Mouse (Mus musculus) right cerebral cortex, adult 18-20 months (tissue): ENCODE measurements around the gene Tpm1.
A peak's percentile ranks its signal among the peaks of the same experiment; 100 is the strongest.

ENCODE experiments used
- DNase-seq: peaks from one replicate; pipeline ENCODE4 v3.0.0; 2022; ENCODE audit warnings: mixed read lengths

Tpm1 gene

DNA sequence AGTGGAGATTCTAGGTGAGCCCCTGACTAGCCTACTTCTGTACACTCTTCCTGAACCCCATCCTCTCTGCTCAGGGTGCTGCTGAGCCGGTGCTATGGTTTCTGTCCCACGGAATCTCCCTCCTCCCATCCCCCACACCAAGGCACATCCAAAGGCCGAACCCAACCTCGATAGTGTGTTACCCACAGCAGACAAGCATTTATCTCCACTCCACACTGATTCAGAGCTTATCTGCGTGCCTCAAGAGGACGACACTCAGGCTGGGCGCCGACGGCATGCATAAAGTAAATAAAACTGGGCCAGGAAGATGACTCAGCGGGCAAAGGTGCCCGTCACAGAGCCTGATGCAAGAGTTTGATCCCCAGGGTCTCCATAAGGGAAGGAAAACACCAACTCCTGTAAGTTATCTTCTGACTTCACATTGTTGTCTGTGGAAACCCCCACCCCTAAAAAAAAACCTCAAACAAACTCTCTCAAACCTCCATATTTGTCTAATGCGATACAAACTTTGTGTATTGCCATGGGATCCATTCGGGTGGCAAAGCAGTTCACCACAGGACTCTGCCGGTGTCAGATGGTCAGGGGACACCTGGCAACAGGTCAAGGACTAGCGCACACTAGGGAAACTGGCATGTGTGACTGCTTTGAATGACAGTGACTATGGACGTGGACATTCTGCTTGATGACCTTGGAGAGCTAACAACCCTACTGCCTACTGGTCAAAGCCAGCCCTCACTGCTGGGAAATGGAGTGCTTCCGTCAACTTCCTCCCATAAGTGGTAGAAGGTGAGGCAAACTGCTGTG lies 24.1 kb downstream of the Tpm1 start:
- no peak for DNase-seq

DNA sequence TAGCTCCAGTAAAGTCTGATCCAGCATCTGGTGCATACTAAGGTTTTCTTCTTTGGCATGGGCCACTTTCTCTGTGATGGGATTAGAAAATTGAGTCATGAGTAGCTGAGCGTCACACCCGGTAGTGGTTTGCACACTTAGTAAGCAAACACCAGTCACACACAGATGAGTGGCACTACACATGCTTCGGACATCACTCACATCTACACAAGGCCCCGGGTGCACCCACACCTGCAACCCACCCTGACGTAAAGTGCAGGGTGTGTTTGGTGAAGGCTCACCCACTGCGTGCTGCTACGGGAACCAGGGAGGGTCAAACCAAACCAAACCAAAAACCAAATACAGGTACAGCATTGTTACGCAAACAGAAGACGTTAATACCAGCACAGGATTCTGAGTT lies 25.8 kb downstream of the Tpm1 start:
- no peak for DNase-seq

DNA sequence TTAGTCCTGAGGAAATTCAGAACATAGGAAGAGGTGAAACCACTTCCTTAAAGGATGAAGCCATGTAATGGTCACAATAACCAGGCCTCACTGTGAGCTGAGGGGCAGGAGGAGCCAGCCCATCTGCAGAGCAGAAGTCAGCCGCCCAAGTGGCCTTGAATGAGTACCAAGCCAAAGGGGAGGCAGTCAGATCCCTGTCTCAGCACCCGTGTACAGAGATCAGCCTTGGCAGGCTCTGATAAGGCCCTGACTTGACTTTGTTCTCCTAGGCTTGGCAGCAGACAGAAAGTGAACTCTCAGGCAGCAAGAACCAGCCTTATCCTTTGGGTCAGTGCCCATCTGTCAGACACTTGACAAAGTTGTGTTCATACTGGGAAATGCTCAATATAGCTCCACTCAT lies 29.1 kb downstream of the Tpm1 start:
- no peak for DNase-seq

DNA sequence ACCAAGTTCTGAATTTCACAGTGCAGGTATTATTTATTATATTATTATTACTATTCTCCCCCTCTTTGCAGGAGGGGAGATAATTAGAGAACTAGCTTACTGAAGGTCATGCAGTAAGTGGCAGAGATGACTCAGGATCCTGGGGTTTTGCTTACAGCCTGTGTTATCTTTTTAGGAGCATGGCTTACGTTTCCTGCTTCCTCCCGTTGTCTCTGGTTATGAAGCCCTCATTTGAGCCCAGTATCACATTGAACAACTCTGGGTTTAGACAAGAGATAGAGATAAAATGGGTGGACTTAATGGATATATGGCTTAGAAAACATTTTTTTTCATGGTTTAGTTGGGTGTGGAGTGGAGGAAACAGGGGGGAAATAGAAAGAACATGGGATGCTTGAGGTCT lies 35.7 kb downstream of the Tpm1 start:
- DNase-seq = no peak

DNA sequence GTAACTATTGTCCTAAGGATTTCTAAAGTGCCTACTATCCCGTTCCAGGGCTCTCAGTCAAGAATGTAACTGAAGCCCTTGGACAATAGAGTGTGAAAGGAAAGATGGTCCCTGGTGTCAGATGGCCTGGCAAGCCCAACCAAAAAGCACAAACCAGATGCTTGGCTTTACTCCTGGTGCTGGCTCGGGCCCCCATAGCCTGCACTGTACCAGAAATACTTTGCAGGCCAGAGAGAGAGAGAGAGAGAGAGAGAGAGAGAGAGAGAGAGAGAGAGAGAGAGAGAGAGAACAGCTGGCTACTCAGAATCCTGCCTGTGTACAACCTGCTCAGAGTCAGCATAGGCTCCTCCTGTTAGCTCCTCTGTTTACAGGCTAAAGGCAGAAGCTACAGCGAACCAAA lies 36.7 kb downstream of the Tpm1 start:
- no peak for DNase-seq

DNA sequence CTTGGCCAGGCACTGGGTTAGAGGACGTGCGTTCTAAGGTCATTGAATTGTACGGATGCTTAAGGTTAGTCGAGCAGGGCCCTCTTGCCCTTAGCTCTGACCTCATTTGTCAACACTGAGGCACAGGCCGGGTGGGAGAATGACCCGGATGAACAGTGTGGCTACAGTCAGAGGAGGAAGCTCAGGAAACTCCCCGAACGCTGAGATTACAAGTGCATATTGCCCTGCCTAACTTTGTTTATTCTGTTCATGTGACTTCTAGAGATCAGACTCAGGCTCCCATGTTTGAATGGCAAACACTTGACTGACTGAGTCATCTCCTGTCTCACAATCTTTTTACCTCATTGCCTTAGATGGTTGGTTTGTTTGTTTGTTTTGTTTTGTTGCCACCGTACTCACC lies 37.7 kb downstream of the Tpm1 start:
- no peak for DNase-seq

DNA sequence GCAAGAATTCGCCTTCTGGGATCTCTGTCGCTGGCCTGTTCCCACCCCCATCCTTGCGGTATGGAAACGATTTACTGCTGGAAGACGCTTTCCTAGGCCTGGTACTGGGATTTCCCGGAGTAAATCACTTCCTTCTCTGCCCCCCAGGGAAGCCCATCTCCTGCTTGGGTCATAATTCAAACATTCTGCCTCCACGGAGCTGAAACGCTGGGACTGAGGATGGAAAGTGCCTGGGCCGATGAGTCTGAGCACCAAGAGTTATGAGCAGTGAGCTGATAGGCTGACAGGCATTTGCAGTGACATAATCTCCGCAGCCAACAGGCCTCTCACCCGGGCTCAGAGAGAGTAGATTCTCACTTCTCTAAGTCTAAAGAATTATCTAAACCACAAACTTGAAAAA lies 40.4 kb downstream of the Tpm1 start:
- no peak for DNase-seq

DNA sequence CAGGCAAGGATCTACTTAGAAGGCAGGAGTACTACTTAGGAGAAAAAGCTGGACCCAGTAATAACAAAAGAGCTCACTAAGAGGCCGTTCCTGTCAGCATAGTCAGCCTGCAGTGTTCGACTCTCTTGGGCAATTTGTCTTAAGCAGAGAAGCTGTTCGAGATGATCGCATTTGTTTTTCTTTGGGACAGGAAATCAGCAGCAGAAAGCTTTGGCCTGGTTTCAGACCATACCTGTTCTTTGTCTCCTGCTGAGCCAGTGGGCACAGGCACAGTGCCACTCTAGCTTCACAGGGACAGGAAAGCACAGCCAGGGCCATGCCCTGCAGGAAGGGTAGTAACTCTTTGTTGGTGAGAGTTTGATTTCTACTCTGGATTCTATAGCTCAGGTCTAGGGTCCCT lies 42.8 kb downstream of the Tpm1 start:
- DNase-seq = no peak

DNA sequence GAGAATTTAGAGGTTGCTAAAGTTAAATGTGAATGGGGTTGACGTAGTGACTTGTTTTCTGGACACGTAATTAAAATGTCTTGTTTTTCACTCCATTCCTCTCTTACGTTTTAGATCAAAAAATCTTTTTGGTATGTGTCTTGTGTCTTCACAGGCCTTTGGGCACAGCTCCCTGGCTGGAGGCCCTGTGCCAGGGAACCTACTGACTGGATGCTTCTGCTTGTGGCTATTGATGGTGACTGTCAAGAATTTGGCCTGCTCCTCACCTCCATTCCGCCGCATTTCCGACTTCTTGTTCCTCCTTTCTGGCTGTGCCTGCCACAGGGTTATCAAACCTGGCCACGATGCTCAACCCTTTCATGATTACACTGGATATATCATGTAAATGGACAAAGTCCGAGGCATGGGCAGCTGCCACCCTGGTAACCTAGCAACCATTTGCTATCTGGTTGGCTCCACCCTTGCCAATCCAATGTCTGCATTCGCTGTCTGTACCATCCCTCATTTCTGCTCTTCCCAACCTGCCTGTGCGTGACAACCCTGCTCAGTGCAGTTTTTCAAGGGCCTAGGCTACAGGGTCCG lies 44.0 kb downstream of the Tpm1 start:
- no peak for DNase-seq

DNA sequence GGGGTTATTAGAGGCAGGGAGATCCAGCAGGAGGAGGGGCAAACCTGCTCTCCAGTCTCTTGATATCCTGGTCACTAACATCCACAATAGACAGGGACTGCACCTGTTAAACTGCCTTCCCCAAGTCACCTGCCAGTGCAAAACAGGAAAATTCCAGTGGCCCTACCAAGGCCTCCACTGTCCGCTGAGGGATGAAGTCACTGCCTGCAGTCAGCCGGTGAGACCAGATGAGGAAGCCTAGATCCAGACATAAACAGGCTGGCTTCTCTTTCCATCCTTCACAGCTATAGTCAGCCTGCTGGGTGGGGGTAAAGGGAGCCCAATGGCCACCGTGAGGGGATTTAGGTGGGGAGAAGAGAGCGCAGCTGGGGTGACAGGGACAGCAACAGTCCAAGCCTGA lies 45.5 kb downstream of the Tpm1 start:
- no peak for DNase-seq

DNA sequence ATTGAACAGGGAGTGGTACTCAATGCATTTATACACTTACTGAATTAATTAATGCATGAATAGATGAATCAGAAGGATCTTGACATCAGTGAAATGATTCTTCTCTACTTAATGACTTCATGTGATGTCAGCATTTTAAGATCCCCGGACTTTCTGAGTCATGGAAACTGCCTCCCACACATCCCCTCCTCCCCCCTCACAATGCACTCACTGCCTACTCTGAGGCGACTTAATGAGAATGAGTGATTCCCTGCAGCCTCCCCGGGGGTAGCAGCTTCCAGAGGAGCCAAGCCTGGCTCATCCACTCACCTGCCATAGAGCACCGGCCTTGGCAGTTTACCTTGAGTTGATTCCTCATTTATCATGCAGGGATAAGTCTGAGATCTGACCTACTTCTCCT lies 46.0 kb downstream of the Tpm1 start:
- peak; percentile 59 for DNase-seq

DNA sequence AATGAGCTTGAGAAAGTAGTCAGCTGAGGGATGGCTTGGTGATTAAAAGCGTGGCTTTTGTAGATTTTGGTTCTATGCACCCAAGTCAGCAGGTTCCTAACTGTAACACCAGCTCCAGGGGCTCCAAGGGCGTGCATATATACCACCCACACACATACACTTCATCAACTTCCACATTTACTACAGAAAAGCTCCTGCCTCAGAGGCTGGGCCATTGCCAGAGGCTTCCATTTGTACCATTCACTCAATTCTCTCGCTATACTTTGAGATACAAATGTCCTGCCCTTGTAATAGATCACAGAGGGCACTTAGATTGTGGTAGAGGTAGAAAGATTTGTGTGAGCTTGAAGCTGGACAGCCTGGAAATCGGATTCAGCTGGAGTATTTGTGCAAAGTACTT lies 47.7 kb downstream of the Tpm1 start:
- DNase-seq = no peak

DNA sequence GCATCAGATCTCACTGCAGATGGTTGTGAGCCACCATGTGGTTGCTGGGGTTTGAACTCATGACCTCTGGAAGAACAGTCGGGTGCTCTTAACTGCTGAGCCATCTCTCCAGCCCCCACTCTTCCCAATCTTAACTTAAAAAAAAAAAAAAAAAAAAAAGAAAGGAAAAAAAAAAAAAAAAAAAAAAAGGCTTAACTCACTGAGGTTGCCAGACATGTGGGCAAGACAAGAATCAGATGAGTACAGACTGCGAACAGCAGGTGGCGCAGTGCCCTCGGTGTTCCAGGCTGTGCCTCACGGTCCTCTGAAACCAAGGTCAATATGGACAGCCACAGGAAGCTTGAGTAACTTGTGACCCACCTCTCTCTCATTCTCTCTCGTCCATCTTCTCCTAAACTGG lies 48.2 kb downstream of the Tpm1 start:
- peak; percentile 66 for DNase-seq

DNA sequence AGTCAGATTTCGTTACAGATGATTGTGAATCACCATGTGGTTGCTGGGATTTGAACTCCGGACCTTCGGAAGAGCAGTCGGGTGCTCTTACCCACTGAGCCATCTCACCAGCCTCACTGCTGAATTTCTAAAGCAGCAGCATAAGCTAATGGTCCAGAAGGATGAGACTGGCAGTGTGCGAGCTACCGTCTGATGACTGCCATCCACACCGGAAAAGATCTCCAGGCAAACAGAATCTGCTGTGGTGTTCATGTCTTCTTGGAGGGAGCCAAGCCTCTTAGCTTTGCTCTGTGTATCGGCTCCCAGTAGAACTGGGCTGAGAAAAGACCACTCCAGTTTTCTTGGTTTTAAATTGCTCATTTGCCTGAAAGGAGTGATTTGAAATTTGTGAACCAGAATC lies 49.5 kb downstream of the Tpm1 start:
- no peak for DNase-seq

DNA sequence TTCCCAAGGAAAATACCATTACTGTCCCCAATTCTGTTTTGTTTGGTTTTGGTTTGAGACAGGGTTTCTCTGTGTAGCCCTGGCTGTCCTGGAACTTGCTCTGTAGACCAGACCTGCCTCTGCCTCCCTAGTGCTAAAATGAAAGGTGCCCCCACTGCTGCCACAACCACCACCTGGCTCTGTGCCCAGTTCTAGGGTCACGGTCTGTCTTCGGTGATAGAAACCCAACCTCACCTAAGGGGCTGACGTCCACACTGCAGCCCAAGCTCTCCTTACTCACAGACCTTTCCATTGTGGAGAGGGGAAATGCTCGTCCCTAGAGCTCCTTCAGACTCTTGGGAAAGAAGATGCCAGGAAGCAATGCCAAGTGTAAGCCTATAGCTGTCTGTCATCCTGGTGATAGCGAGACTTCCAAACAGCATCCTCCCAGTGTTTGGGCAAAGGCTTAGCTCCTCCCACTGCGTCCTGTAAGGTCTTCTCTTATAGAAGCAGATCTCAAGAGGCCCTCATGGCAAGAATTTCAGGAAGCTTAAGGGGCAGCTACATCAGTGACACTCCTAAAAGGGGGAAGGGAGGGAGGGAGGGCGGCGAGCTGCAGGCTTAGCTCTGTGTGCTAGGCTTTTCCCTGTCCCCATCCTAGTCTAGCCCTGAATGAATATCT lies 57.3 kb downstream of the Tpm1 start:
- DNase-seq = no peak

DNA sequence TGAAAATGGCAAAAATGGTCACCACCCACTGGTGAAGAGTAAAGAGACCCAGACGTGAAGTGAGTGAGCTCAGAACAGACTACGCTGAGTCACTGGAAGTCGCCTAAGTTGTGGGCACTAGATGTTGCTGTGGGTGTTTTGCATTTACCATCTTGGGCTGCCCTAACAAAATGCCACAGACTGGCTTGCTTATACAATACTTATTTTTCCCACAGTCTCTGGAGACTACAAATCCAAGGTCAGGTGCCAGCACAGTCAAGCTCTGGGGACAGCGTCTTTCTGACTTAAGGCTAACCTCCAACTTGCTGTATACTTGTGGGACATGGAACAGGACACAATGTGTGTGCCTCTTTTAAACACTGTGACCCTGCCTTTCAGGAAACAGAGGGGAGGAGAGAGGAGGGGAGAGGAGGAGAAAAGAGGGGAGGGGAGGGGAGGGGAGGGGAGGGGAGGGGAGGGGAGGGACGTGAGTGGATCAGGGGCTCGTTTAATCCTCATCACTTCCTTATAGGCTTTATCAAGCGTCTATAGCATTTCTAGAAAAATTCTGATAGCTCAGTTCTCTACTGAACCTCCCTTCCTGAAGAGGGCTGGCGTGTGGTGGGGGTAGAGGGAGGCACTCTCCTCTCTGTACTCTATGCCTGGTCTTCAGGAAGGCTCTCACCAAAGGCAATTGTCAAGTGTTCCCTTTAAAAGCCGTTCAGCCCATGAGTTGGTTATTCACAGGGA lies 58.0 kb downstream of the Tpm1 start:
- DNase-seq = peak; percentile 78

DNA sequence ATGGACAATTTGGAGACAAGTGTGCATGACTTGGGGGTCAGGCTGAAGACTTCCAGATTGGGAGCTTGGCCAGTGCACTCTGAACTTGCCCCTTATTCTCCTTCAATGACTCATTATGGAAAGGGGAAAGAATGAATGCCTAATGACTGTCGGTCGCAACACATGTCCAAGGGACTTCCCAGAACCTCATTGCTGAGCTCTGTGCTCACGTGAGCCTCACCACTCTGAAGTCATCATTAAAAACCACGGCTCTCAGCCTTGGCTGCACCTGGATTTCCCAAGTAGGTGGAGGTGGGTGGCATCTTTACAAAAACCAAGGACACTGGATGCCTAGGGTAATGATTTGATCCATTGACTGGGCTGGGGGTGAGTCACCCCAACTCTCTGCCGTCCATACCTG lies 59.2 kb downstream of the Tpm1 start:
- no peak for DNase-seq

DNA sequence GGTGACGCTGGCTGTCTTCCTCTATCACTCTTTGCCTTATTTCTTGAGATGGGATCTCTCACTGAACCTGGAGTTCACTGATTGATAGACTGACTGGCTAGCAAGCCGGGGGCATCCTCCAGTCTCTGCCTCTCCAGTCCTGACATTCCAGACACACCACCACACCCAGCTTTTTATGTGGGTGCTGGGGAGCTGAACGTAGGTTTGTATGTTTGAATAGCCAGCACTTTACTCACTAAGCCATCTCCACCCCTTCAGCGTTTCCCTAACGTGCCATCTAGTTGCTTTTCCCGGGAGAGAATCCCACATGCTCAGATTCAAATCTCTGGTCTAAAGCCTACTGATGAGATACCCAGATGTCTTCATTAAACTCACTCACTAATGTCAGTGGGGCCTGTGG lies 59.6 kb downstream of the Tpm1 start:
- DNase-seq = no peak

DNA sequence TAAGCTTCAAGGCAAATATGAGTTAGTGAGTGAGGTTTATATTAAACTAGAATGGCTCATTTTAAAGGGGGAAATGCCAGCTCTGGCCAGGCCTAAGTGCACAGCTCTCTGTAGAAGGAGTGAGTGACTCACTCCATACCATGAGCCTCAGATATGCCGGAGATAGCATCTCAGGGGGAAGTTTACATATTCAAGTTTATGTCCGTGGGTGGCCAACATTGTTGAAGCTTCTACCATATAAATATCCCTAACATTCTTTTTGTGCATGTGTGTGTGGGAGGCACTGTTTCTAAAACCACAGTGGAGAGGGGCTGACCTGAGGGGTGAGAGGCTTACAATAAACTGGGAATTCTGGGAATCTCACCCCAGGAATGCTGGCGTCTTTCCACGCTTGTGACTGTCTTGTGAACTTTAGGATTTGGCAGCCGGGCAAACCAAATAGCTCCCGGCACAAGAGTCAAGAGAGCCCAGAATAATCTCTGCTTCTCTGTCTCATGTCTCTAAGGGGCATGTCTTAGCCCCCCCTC lies 60.3 kb downstream of the Tpm1 start:
- DNase-seq = peak; percentile 44

DNA sequence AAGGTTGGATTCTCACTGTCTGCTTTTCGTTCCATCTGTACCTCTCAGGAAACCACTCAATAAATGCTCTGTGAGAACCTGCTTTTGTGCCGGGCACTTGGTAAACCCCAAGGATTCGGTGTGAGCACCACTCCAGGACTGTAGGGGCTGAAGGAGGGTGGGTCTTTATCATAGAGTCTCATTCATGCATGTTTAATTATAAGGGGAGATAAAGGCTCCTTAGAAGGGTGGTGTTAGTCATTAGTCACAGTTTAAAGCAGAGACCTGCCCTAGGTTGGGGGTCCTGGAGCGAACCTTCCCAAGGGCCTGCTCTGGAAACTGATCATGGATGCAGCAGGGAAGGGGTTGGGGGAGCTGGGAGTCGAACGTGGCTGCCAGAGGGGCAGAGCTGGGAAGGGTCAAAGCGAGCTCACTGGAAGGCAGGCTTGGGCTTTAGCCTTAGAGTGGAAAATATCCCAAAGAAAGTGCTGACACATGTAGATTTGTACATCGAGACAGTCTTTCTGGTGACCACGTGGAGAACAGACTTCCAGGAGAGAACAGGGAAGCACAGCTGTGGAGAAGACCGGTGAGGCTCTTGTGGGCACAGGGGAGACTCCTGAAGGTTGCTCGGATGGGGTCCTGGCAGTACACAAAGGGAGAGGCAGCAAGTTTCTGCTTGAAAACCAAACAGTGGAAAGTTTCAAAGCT lies 60.9 kb downstream of the Tpm1 start:
- DNase-seq = no peak

DNA sequence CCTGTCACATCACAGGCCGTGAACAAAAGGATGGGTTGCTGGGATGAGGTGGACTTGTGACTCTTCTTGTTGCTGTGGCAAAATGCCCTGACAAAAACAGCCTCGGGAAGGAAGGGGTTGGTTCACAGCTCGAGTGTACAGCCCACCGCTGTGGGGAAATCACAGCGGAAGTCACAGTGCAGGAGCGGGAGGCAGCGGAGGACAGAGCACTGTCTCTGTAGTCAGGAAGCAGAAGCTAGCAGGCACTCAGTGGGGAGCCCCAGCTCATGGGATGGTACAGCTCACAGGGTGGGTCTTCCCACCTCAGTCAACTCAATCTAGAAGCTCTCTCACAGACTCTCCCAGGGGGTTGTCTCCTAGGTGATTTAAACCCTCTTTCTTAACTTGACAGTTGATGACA lies 63.8 kb downstream of the Tpm1 start:
- no peak for DNase-seq

DNA sequence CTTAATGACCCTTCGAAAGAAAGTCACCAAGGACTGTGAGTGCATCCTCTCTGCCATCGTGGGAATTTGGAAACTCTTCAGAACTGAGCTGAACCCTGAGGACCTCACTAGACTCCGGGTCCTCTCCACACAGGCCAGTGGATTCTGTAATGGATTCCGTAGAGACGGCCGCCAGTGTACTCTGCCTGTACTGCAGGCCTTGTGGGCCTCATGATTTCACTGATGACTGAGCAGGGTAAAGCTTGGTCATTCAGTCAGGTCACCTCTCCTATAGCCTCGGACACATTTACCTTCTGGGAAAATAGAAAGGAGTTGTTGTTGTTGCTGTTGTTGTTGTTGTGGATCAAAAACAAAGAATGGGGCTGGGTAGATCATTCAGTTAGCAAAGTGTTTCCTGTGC lies 67.1 kb downstream of the Tpm1 start:
- DNase-seq = no peak

DNA sequence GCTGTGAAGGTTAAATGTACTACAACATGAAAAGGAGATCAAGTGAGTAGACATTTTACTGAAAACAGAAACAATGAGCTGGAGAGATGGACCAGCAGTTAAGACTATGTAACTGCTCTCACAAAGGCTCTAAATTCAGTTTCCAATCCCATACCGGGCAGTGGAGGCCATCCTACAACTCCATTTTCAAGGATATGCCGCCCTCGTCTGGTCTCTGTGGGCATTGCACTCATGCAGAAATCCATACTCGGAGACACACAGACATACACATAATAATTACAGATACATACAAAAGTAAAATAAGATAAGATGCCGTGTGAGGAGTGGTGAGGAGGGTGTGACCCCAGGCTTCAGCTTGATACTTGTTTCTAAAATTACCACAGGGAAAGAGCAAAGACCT lies 68.7 kb downstream of the Tpm1 start:
- DNase-seq = no peak
